Mouse (Mus musculus): ENCODE measurements around the gene Kcnma1.

GRCm38 (mm10) chr14:23796878-23797277, 217.4 kb downstream of the Kcnma1 start:
- TF ChIP-seq CTCF (IDR thresholded peaks at IDR 0.05; ENCODE audit: borderline replicate concordance, control insufficient read depth, extremely low read depth, insufficient read depth, low read length, poor library complexity): no peak
- TF ChIP-seq POLR2A (IDR thresholded peaks at IDR 0.05; ENCODE audit: control insufficient read depth, extremely low read depth, insufficient read depth, low read length, poor library complexity): no peak
